Mouse (Mus musculus) layer of hippocampus, adult 11-12 months (tissue): ENCODE data around the gene Gfi1b.

Experiments used
- DNase-seq: peaks from one replicate; pipeline ENCODE4 v3.0.0; 2022; ENCODE audit warnings: low spot score

Gene Gfi1b

DNA sequence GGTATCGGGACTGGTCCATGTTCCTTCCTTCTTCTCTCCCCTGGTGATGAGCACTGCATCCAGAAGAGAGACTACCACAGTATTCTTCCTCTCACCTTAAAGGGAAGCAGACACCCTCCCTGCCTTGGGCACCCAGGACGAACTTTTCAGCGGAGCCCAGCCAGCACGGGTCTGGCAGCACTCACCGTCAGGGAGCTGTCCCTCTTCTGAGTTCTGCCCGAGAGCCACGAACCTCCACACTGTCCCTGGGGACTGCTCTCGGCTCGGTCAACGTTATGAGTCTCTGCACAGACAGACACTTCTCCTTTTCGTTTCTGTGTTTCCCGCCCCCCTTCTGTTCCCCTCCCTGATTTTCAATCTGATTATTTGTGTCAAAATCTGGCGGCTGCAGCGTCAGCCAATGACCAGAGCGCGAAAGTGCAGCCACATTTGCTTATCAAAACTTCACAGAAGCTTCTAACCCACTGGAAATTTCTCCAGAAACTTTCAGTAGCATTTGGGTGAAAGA is at the start of gene Gfi1b:
Gene Gfi1b, minus strand, starts transcription at position 319 of the 508 bp plus-strand sequence.
- DNase-seq, result no peak

DNA sequence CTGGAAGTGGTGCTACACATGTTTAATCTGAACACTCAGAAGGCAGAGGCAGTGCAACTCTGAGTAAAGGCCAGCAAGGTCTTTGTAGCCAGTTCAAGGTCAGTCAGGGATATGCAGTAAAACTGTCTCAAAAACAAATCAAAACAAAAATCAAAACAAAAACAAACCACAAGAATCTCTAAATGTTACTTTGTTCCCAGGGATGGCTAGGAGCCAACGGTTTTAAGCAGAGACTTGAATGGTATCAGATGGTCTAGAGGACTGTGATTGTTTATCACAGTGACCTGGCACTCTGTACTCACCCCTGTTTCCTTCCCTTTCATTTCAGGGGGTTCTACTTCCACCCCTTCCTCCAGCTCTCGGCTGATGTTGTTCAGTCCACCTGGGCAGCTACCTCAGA is 49.7 kb upstream of the Gfi1b start:
- DNase-seq, result no peak

DNA sequence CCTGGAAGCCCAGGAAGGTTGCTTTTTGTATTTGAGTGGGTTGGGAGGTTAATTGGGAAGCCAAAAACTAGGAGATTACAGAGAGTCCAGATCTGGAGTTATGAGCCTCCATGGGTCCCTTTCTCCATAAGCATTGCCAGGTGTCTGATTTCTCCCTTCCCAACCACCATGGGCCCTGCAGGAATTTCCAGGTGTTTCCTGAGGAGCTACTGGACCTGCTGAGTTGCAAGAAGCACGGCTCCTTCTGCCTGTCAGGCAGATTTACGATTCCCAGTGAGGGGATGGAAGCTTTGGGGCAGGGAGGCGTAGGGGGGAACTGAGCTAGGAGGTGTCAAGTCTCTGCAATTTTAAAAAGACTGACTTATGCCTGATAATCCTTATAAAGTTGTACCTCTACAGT is 44.0 kb upstream of the Gfi1b start:
- no peak for DNase-seq

DNA sequence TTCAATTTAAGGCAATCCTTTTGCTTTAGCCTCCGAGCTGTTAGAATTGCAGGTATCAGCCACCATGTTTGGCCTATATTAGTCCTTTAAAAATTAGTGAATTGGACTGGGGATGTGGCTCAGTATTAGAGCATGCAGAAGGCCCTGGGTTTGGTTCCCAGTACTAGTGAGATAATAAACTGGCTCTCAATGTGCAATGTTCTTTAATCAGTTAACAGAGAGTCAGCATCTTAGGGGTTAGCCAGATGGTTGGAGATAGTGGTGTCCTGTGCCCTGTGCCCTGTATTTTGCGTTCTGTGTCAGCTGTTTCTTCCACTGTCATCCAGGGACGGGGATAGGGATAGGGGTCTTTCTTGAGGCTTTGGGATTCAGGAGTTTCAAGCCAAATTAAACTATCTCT is 41.1 kb upstream of the Gfi1b start:
- no peak for DNase-seq

DNA sequence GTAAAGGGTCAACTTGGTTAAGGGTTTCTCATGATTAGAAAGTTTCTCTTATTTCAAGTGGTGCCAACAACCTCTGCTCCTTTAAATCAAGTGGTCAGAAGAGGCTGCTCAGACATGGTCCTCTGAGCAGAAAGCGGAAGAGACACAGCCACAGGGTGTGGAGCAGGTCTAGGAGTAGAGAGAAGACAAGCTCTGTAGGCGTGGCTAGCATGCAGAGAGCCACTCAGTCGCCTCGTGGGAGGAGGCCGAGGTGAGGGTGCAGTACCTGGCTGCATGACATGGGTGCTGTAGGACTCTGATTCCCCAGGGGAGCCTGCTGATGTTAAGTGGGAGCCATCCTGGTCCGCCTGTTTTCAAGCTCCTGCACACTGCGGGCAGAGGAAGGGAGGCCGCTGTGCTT is 34.4 kb upstream of the Gfi1b start:
- DNase-seq, result no peak

DNA sequence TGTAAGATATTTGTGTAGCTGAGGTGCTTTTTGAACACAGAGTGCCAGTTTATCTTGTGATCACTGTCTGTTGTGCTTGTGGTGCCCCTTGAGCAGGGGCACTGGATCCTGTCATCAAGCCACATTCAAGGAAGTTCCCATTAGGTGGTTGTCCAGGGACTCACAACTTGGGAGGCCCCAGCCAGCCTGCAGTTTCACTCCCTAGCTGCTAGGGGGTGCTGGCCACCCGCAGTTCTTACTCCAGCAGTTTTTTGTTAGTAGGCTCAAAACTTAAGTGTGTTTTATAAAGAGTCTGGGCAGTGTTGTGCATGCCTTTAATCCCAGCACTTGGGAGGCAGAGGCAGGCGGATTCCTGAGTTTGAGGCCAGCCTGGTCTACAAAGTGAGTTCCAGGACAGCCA is 32.5 kb upstream of the Gfi1b start:
- DNase-seq, result no peak

DNA sequence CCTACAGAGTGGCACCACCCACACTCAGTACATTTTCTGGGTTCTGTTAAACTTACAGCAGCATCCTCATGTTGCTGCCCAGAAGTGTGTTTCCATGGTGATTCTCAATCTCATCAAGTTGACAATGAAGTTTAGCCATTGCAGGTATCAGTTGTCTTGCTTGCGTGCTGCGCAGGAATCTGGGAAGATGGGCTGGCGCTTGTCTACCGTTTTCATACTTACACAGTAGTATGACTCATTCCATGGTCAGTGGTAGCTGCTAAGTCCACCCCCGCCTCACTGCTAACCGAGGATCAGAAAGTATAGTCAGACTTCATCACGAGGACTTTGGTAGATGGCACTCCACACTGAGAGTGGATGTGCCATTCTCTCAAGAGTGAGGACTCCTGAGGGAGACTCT is 31.6 kb upstream of the Gfi1b start:
- DNase-seq, result no peak

DNA sequence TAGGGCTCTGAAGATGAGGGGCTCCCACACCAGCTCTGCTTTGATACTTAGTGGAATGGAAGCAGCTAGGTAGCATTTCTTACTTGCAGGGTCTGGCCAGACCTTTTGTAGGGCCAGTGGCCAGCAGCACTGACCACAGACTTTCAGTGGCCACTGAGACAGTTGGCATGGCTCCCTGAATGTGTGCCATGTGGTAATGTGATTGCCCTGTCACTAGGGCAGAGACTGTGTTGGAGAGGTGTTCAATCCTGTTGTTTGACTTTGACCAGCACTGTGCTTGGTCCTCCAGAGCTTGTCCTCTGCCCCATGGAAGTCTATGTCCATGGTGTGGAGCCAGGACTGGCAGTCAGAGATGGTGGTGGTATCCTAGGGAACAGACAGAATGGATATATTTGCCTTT is 28.7 kb upstream of the Gfi1b start:
- no peak for DNase-seq

DNA sequence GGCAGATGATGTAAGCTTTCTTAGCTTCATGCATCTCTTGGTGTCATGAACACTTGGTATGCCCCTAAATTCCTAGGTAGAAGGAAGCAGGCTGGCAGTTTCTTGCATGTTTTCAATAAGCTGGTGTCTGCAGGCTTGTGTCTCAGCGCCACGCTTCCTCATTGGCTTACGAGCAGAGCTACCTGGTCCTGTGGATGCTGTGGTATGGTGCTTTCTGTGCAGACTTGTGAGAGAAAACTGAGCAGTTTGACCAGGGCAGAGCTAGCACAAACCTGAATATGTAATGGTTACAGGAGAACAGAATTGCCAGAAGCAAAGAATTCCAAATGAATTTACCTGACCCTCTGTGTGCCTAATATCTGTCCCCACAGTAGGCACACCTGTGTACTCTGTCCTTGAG is 21.3 kb upstream of the Gfi1b start:
- DNase-seq, result no peak

DNA sequence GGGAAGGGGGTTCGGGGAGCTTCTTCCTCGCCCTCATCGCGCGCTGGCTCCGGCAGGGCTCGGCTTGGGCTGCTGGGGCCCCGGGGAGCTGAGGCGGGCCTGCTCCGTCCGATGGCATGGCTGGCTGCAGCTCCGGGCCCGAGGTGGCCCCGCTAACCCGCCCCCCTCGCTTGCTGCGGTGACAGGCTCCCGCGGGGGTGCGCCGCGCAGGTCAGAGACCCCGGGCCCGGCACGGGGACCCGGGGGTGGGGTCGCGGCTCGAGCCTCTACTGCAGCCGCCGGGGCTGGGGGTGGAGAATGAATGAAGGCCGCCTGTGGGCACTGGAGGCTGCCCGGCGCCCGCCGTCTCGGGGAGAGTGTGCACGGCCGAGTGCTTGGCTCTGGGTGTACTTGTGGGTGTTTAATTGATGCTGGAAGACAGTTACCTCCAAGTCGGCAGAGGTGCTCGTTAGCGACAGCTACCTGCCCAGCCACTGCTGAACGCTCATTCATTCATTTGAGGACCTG is 19.7 kb upstream of the Gfi1b start:
- DNase-seq, result no peak

DNA sequence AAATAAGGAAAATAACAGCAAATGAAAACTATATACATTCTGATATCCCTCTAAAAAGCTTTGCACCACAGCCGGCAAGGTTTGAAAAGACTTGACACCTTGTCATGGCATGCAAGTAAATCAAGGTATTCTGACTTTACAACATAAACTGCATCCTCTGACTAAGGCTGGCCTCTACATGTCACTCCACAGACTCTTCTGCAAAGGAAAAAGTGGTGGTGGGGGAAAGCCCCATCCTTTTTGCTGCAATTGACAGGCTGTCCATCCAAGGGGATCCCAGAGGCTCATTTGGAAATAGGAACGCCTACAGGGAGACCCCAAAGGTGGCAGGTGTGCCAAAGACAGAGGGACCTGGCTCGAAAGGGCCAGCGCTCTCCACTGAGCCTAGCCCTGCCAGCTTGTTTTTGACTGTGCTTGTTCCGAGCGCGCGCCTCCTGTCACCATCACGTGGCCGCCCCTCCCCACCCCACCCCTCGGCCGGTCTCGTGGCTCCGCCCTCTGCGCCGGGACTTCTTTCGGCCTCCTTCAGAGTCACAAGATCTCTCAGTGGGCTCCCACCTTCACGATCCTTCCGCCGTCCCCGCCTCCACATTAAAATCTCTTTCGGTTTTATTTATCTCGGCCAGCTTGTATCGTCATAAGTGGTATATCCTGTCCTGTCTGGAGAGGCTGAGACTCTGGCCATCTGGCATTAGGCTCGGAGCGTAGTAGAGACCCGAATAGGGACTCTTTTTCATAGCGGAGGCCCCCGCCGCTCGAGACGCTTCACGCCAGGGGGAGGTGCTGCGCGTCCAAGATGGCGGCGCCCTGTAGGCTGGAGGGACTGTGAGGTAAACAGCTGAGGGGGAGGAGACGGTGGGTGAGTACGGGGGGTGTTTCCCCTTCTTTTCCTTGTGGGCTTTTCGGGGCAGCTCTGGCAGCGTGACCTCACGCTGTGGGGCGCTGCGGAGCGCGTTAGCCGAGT is 19.0 kb upstream of the Gfi1b start, which contains the start of gene Tsc1:
Gene Tsc1, plus strand, starts transcription at position 768 of the 964 bp plus-strand sequence.
- DNase-seq, result peak; percentile 94

DNA sequence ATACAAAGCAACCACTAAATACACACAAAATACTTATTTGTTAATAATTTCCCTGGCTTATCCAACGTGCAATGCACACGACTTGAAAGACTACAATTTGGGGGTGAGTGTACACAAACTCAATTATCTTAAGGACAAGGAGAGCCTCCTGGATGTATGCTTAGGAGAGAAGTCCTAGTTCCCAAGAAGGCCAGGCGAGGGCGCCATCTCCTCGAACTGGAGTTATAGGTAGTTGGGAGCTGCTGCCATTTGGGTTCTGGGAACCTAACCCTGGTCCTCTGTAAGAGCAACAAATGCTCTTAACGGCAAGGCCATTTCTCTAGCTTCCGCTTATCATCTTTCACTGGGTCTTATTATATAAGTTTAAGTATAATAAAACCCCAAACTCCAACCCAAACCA is 18.0 kb upstream of the Gfi1b start:
- DNase-seq, result peak; percentile 49

DNA sequence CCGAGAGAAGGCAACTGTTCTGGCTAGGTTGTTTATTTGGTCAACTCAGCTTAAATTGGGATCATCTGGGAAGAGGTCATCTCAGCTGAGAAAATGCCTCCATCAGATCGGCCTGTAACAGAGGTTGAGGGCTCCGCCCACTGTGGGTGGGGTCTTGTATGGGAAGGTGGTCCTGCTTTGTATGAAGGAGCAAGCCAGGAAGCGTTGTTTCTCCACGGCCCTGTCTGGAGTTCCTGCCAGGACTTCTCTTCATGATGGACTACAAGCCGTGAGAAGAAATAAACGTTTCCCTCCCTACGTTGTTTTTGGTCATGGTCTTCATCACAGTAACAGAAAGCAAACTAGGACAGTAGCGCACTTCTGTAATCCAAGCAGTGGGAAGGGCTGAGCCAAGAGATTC is 17.1 kb upstream of the Gfi1b start:
- DNase-seq, result no peak

DNA sequence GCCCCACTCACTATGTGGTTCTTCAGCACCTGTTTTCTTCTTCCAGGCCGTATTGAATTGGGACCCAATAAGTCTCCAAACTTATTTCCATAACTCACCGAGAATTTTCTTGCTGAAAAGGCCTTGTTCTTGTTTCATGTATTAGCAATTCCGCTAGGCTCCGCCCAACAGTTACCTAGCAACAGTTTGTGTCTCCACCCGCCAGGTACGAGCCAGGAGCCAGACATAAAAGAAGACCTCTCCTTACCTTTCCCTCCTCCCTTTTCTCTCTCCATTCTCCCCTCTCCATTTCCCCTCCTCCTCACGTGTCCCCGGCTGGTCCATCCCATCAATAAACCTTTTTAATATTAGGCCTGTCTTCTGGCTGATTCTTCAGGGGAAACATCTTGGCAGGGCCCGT is 16.6 kb upstream of the Gfi1b start:
- no peak for DNase-seq

DNA sequence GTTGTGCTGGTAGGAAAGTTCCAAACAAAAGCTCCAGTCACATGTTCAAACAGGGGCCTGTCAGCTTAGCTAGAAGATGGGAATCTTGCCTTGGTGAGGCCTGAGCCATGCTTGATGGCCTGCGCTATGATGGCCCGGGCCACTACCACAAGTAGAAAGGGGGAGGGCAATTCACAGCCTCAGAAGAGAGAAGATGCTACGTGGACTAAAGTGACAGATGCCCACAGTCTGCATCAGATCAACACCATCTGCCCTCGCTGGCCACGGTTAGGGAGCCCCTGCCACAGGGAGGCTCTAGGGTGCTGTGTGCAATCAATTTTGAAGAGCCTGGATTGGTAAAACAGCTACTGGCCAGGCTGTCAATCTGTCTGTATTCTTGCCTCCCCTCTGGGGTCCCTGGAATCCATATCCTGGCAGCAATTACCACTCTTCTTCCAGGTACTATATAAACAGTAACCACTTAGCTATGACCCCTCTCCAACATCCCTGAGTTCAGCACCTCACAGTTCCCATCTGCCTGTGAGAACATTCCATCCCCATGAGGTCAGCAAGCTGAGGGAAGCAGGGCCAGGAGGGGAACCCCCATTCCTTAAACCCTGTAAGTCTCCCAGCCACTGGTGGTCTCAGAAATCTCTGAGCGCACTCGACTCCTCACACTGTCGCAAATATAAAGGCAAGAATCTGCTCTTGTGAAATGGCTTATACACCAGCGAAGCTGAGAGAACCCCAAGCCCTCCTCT is 15.5 kb upstream of the Gfi1b start:
- no peak for DNase-seq

DNA sequence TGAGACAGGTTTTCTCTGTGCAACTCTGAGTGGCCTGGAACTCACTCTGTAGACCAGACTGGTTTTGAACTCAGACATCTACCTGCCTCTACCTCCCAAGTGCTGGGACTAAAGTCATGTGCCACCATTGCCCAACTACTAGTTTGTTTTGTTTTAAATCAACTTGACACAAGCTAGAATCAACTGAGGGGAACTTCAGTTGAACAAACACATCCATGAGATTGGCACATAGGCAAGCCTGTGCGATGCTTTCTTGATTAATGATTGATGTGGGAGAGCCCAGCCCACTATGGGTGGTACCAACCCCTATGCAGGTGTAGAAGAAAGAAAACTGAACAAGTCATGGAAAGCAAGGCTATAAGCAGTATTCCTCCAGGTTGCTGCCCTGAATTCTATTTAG is 13.4 kb upstream of the Gfi1b start:
- no peak for DNase-seq

DNA sequence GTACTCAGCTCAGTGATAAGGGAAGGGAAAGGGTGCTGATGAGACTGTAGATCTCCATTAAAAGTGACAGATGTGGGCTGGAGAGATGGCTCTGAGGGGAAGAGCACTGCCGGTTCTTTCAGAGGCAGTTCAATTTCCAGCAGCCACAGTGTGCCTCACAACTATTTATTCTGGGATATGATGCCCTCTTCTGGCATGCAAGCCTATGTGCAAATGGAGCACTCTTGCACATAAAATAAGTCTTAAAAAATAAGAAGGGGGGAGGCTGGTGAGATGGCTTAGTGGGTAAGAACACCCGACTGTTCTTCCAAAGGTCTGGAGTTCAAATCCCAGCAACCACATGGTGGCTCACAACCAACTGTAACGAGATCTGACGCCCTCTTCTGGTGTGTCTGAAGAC is 11.4 kb upstream of the Gfi1b start:
- no peak for DNase-seq

DNA sequence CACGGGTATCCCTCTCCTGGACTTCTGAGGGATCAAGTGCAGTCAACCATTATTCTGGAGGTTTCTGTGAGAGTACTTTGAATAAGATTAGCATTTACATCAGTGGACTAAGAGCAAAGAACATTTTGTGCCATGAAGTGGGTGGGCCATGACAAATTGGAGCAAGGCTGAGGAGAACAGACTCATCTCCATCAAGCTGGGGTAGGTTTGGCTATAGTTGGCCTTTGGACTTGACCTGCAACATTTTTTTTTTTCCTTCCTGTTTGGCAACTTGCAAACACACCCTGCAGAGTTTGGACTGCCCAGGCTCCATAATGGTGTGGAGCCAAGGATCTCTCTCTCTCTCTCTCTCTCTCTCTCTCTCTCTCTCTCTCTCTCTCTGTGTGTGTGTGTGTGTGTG is 10.8 kb upstream of the Gfi1b start:
- DNase-seq, result no peak

DNA sequence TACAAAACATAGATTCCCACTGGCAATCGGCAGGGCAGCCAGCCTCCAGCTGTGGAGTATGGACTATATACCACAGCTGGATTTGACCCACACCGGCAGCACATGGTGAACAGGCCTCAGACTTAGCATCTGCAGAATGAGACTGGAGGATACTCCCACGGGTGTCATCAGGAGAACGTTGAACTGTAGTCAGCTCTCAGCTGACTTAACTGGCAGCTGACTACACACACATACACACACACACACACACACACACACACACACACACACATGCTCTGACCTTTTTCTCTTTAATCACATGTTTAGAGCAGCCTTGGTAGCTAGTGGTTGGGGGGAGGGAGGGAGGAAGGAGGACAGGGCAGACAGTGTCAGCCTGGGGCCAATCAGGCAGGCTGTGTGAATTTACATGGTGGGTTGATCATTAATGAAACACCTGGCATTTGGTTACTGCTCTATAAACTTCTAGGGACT is 8.2 kb upstream of the Gfi1b start:
- DNase-seq, result no peak

DNA sequence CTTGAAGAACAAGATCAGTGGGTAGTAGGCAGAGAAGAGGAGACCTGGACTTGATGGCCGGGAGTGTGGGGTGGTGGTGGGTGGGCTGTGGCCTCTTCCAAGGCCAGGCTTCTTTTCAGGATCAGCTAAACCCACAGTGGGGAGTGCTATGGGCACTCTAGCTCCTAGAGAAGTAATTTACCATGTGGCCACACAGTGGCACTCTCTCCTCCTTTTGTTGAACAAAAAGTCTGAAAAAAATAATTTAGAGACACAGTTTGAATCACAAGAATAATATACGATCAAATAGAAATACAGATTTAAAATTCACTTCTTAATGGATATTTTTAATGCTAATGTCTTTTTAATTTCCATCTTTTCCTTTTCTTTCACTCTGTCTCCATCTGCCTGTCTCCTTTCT is 6.3 kb upstream of the Gfi1b start:
- DNase-seq, result no peak

DNA sequence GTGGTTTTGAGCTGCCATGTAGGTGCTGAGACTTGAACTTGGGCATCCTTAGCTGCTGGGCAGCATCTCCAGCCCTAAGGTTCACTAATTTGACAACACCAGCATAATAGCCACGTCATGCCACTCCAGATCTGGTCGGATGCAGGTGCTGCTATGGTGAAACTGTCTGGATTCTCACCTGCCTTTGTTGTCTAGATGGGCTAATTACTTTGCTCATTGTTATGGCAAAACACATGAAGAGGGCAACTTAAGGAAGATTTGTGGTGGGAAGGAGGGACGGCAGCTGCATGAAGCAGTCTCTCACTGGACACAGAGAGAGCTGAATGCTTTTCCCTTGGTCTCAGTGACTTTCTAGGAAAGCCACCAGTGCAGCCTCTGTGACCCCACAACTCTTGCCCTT is 4.3 kb upstream of the Gfi1b start:
- DNase-seq, result no peak

DNA sequence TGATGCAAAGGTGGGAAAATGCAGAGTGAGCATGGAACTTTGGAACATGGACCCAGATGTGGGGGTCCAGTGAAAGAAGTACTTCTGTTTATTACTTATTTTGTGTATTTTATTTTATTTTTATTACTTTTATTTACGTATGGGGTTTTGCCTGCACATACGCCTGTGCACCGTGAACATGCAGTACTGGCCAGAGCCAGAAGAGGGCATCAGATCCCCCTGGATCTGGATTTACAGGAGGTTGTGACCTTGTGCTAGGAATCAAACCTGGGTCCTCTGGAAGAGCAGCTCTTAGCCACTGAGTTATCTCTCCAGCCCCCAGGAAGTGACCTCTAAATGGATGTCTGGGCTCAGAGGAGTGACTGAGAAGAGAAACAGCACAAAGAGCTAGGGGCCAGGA is 3.1 kb upstream of the Gfi1b start:
- DNase-seq, result no peak
